14 mouse cellular contexts compared by ENCODE assay signal in the genomic region with DNA sequence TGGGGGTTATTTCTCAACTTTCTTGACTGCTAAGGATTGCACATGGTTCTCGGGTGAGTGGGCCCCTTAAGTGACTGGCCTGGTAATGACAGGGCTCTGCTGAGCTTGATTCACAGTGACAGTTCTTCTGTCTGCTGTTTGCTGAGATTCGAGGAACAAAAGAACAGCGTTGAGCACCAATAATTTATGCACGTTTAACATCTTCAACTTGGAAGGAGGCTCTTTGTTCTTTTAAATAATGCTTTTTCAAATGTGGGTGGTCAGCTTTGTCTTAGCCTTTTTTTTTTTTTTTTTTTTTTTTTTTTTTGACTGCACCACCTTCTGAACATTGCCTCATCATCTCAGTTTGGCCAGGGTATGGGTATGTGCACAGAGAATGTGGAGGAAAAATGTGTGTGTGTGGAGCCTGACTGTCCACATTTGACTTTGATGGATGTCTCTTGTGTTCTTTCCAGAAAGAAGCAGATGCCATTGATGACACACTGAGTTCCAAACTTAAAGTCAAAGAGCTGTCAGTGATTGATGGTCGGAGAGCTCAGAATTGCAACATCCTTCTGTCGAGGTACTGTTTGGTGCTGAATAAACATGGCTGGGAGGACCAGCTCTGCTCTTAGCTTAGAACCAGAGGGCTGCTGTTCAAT.
DNase-seq lines count a peak whose midpoint lies in the region; ATAC-seq and TF ChIP-seq lines count a peak whose summit lies in the region.
"Had no signal": no experiment of that assay in that cellular context is flagged by ENCODE, and none has a peak within 500 bp of the region (broad histone marks: within the 10 kb centered on the region; RNA-seq: fewer than 3 reads in every experiment).

No protein-coding gene starts in this region.

- H3K36me3 ChIP-seq in lung, postnatal 0 days (ENCODE audit: insufficient read depth, low read length) = peaks cover 20% of the 10 kb centered on the region
- peaks cover 34% of the 10 kb centered on the region for H3K36me3 ChIP-seq in embryonic facial prominence, embryonic 14.5 days (ENCODE audit: control insufficient read depth, insufficient read depth, low read length)

- peak; percentile 54 for ATAC-seq in lung, postnatal 0 days
- ATAC-seq in embryonic facial prominence, embryonic 14.5 days (ENCODE audit: low read depth) = peak; percentile 48; the same call in 1 of the 2 replicates

- no peak overlapping the region for H3K4me2 ChIP-seq in lung, postnatal 0 days (replicated peaks; ENCODE audit: low read depth, low read length)
- no peak overlapping the region for H3K4me2 ChIP-seq in embryonic facial prominence, embryonic 14.5 days (ENCODE audit: low read depth, low read length)
- H3K4me2 ChIP-seq: kidney, embryonic 15.5 days had no signal

- no peaks in the 10 kb centered on the region for H3K4me1 ChIP-seq in lung, postnatal 0 days (ENCODE audit: insufficient read depth, low read depth, low read length)
- peaks cover 9% of the 10 kb centered on the region; the same call in 1 of the 2 replicates for H3K4me1 ChIP-seq in embryonic facial prominence, embryonic 14.5 days (ENCODE audit: control insufficient read depth, insufficient read depth, low read length)
- H3K4me1 ChIP-seq: kidney, embryonic 15.5 days had no signal

- WGBS in lung, postnatal 0 days = 40% methylated on average over 6 of the region's 6 CpGs
- 53% methylated on average over 6 of the region's 6 CpGs for WGBS in embryonic facial prominence, embryonic 14.5 days

- H3K27ac ChIP-seq in lung, postnatal 0 days (ENCODE audit: low read length) = no peak overlapping the region
- H3K27ac ChIP-seq in embryonic facial prominence, embryonic 14.5 days (replicated peaks; ENCODE audit: low read depth, low read length) = no peak overlapping the region
- H3K27ac ChIP-seq: kidney, embryonic 15.5 days had no signal

- peak; percentile 64 for DNase-seq in lung, postnatal 0 days (ENCODE audit: low spot score)
- DNase-seq in lung, adult 18-20 months = no peak
- peak; percentile 72 for DNase-seq in ZHBTc4 (ENCODE audit: low read depth, low spot score)
- DNase-seq in embryonic facial prominence, embryonic 14.5 days (ENCODE audit: low spot score) = peak; percentile 63
- DNase-seq in mesoderm, embryonic 11.5 days (ENCODE audit: low read depth, low spot score) = peak; percentile 41
- DNase-seq in cerebellum, adult 18-20 months = no peak
- no peak for DNase-seq in T-cell, adult 2 months (ENCODE audit: low spot score)
- no peak for DNase-seq in layer of hippocampus, adult 8-10 months (ENCODE audit: low spot score in 2 of 2)
- DNase-seq: gastrocnemius, postnatal 10 days; liver; thymus, adult 2 months had no signal

- H3K27me3 ChIP-seq in lung, postnatal 0 days (replicated peaks; ENCODE audit: insufficient read depth, low read length) = no peaks in the 10 kb centered on the region
- H3K27me3 ChIP-seq in embryonic facial prominence, embryonic 14.5 days (replicated peaks; ENCODE audit: control insufficient read depth, insufficient read depth, low read length) = no peaks in the 10 kb centered on the region
- H3K27me3 ChIP-seq: kidney, embryonic 15.5 days; megakaryocyte, embryonic 14.5 days had no signal

- H3K4me3 ChIP-seq in lung, postnatal 0 days (ENCODE audit: low read depth, low read length) = no peak overlapping the region
- H3K4me3 ChIP-seq in embryonic facial prominence, embryonic 14.5 days (ENCODE audit: low read depth, low read length) = no peak overlapping the region
- H3K4me3 ChIP-seq: kidney, embryonic 15.5 days; megakaryocyte, embryonic 14.5 days had no signal

- 0 out of 2 replicates have a peak, but pooled peaks have one; percentile 12 for TF ChIP-seq EP300 in lung, postnatal 0 days (IDR thresholded peaks at IDR 0.05)

- no peak for TF ChIP-seq CTCF in lung, postnatal 0 days (IDR thresholded peaks at IDR 0.05)

- no peak overlapping the region for H3K9ac ChIP-seq in lung, postnatal 0 days (replicated peaks; ENCODE audit: low read depth)
- H3K9ac ChIP-seq in embryonic facial prominence, embryonic 14.5 days (ENCODE audit: low read depth, low read length) = no peak overlapping the region
- H3K9ac ChIP-seq: kidney, embryonic 15.5 days had no signal

- H3K9me3 ChIP-seq in lung, postnatal 0 days (ENCODE audit: low read length) = no peaks in the 10 kb centered on the region
- H3K9me3 ChIP-seq in embryonic facial prominence, embryonic 14.5 days (ENCODE audit: control insufficient read depth, low read length) = no peaks in the 10 kb centered on the region
- H3K9me3 ChIP-seq: G1E; kidney, embryonic 15.5 days; megakaryocyte, embryonic 14.5 days had no signal

Comparison
In these comparisons a context has a peak if more than half of its experiments do, and no peak if none do; other contexts are left out.
1. DNase-seq: peak in lung, postnatal 0 days (single experiment), ZHBTc4 (single experiment), embryonic facial prominence, embryonic 14.5 days (single experiment) and mesoderm, embryonic 11.5 days (single experiment); none in lung, adult 18-20 months (0 of 2), cerebellum, adult 18-20 months (0 of 2), T-cell, adult 2 months (single experiment) and layer of hippocampus, adult 8-10 months (0 of 2).